Mouse (Mus musculus): ENCODE measurements around the gene Amfr.

Amfr gene

GRCm38 (mm10) chr8:93983827-93984226 is 28.8 kb downstream of the Amfr start:
- in situ Hi-C loops (cut with MboI, MseI), result loop anchor here (10.0 kb wide), 1 partner anchor 1901 kb away; the partner anchor contains the start of gene Got2

DNA sequence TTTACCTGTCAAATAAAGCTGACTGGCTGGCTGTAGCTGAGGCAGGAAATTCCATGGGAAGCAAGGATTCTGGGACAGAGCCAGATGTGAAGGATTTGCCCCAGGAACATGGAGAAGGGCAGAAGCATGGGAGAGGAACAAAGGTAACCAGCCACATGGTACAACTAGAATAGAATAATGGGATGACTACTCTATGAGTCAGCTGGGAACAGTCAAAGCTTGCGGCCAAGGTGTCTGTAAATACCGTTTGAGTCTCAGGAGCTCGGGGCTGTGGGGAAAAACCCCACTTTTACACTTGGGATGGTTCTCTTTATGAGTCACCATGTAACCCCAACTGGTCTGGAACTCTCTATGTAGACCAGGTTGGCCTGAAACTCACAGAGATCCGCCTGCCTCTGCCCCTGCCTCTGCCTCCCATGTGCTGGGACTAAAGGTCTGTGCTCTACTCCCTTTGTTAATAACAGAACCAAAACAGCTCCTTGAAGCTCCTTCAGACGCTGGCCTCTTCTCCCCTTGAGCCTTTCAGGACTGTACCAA is 30.9 kb downstream of the Amfr start:
- in situ Hi-C loops (cut with MboI, MseI), result loop anchor here (10.0 kb wide), 1 partner anchor 1903 kb away; the partner anchor contains the start of gene Got2

DNA sequence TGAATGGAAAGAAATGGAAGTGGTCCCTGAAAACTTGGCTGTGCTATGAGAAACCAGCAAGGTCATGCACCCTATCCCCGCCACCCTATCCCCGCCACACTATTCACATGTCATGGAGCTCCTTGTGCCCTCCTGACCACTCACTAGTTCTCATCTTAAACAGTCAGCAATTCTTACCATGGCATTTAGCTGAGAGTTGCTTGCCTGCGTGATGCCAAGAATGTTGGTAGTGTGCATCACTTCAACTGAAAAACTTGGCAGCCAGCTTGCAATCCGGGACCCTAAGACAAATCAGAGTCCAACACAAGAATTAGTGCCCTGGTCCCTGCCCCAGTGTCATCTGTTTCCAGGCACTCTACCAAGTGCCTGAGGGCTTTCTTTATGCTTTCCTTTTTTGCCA is 32.5 kb downstream of the Amfr start:
- in situ Hi-C loops (cut with MboI, MseI), result loop anchor here (10.0 kb wide), 1 partner anchor 1905 kb away; the partner anchor contains the start of gene Got2

- in situ Hi-C loops (cut with MboI, MseI), result no loop called here
Observed at GRCm38 (mm10) chr8:93976446-93977211, 36.0 kb downstream of the Amfr start.

DNA sequence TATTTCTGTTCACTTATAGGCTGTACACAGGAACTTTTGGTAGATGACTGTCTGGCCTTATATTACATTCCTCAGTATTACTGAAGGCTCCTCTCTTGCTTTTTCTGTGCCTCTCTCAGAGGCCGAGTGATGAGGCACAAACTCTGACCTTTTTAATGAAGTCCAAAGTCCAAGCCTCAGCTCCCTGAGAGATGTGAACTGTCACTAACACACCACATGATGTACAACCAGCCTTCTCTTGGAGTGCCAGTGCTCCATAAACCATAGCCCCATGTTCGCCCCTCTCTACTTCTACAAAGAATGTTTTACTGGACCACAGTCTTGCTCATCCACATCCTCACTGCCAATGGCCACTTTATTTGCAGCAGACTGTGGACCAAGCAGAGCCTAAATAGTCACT is 37.3 kb downstream of the Amfr start:
- in situ Hi-C loops (cut with MboI, MseI), result no loop called here

GRCm38 (mm10) chr8:93974602-93975186 is 37.9 kb downstream of the Amfr start:
- in situ Hi-C loops (cut with MboI, MseI), result no loop called here

DNA sequence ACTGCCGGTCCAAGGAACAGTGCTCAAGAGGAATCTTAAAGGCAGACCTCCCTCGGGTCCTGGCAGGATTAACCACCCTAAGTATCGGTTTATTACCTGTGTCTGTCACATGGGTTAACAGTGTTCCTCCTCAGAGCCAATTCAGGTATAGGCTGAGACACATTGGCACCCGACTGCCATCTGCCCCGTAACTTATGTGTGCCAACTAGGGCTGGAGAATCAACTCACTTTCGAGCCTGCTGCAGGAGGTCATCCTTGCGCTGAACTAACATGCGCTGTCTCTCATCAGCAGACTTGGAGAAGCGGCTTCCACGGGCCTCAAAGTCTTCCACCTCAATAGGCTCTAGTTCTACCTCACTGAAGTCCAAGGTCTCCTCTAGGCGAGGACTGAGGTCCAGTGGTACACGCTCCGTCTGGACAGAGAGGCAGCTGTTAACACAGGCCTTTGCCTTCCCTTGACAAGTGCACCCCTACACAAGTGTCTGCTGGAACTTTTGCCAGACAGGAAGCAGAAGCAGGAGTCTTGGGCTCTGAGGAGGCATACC is 38.7 kb downstream of the Amfr start:
- in situ Hi-C loops (cut with MboI, MseI), result no loop called here

- in situ Hi-C loops (cut with MboI, MseI), result no loop called here
Observed at GRCm38 (mm10) chr8:93972971-93973734, 39.5 kb downstream of the Amfr start.

GRCm38 (mm10) chr8:93972211-93972610 is 40.4 kb downstream of the Amfr start:
- in situ Hi-C loops (cut with MboI, MseI), result no loop called here

GRCm38 (mm10) chr8:93971451-93971850 is 41.2 kb downstream of the Amfr start:
- in situ Hi-C loops (cut with MboI, MseI), result no loop called here

DNA sequence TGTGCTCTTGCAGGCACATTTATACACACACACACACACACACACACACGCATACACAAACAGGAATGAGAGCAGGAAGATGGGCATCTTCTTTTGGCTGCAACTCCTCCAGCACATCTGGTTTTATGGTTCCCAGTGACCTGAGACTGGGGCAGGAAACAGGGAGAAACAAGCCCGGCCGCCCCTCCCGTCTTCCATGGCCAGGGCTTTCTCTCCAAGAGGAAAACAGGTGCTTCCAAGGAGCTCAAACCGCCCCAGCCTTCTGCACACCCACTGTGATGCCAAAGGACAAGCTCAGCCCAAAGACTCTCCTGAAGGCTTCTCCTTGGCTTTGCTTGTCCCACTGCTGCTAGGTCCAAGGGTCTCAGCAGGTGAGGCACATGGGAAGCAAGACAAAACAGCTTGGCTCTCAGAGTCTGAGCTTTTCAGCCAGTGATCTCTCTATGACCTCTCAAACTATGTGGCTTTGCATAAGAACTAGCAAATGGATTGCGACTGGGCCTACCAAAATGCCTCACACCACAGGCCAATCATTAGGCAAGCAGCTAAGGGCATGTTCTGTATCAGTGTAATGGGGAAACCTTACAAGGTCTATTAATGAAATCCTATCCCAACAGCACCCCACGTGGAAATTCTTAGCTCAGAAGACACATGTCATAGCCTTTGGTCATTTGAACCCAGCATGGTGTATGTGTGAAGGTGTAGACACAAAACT is 42.9 kb downstream of the Amfr start:
- in situ Hi-C loops (cut with MboI, MseI), result no loop called here

GRCm38 (mm10) chr8:93968293-93968692 is 44.3 kb downstream of the Amfr start:
- in situ Hi-C loops (cut with MboI, MseI), result no loop called here

GRCm38 (mm10) chr8:93960909-93961308 is 51.7 kb downstream of the Amfr start:
- in situ Hi-C loops (cut with MboI, MseI), result no loop called here

GRCm38 (mm10) chr8:93958402-93958801 is 54.2 kb downstream of the Amfr start:
- in situ Hi-C loops (cut with MboI, MseI), result no loop called here

- in situ Hi-C loops (cut with MboI, MseI), result no loop called here
Observed at GRCm38 (mm10) chr8:93952511-93952910, 60.1 kb downstream of the Amfr start.

- in situ Hi-C loops (cut with MboI, MseI), result no loop called here
Observed at GRCm38 (mm10) chr8:93950133-93950532, 62.5 kb downstream of the Amfr start.

DNA sequence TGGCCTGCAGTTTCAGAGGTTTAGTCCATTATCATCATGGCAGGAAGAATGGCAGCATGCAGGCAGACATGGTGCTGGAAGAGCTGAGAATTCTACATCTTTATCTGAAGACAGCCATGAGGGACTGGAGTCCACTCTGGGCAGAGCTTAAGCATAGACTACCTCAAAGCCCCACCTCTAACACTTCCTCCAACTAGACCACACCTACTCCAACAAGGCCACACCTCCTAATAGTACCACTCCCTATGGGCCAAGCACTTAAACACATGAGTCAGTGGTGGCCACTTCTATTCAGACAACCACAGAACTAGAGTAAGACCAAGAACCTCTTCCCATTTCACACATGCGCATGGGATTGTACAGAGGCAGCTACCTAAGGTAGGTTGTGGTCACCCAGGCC is 66.2 kb downstream of the Amfr start:
- in situ Hi-C loops (cut with MboI, MseI), result no loop called here

GRCm38 (mm10) chr8:93945781-93946180 is 66.9 kb downstream of the Amfr start:
- in situ Hi-C loops (cut with MboI, MseI), result no loop called here

GRCm38 (mm10) chr8:93941636-93942054 is 71.0 kb downstream of the Amfr start:
- in situ Hi-C loops (cut with MboI, MseI), result no loop called here

DNA sequence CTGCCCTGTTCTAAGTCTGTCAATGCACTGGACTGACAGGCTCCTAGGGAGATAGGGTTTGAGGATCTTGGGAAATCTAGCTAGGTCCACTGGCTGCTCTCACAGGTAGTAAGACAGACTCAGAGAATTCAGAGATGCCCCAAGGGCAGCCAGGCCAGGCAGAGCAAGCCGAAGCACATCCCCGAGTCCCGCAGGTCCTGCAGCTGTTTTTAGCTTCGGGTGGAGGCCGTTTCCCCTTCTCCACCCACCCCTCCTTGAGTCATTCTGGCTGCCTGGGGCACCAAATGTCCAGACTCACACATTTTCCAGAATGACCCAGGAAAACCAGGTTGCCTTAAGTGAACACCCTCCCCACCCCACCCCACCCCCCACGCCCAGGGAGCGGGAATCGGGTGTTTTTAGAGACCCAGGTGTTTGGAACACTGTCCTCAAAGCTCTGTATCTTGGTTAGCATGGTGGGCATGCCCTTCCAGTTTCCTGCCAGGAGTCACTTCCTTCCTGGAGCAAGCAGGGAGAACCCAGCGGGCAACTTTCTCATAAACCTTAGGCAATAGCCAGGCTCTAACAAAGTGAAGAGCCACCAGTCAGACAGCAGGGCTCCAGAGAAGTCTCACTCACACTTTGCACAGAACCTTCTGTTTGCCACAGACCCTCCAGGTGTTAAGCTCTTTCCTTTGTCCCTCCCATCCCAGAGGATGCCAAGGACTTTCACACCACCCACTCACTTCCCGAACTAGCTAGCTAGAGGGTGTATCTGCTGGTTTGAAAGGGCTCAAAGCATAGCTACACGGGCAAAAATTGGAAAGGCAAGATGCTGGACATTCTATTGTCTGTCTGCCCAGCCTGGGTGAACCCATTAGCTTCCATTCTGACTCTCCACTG is 71.9 kb downstream of the Amfr start:
- in situ Hi-C loops (cut with MboI, MseI), result no loop called here

Data from T-helper 1 cell (primary cell).